Mouse (Mus musculus) kidney, adult 2 months (tissue): Measurements from ENCODE around the gene Apbb1ip.

Experiments
- CTCF ChIP-seq: fragments of 200-500 bp; conservative IDR thresholded peaks from 2 replicates; pipeline ENCODE4 v1.5.1; 2011; ENCODE audit warnings: low read depth, mild to moderate bottlenecking, control low read depth, low read length, moderate library complexity, mixed read lengths; ENCODE audit not compliant: insufficient read depth, insufficient read length
- POLR2A ChIP-seq: fragments of 200-500 bp; IDR thresholded peaks from one replicate; pipeline ENCODE4 v1.6.1; 2011; ENCODE audit warnings: low read depth, low read length, control low read depth

DNA sequence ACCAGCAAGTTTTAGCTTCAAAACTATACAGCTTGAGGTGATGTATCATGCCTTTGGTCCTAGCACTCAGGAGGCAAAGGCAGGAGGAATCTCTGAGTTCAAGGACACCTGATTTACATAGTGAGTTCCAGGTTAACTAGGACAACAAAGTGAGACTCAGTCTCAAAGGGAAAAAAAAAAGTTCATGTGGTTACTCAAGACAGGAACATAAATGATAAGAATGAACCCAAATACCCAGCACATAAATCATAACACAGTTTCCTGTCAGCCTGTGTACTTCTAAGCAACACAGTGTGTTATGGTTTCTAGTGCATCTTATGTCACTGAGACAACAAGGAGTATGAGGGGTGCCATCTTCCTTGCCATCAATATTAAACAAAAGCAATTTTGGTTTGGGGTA is 22.6 kb downstream of the Apbb1ip start:
- no peak for TF ChIP-seq POLR2A
- TF ChIP-seq CTCF, result no peak
